Mouse (Mus musculus) midbrain, embryonic 15.5 days (tissue): ENCODE data around the gene Gapvd1. TPM values are rescaled to one million over a fixed set of nuclear protein-coding genes. Genes with fewer than 3 reads are reported as not detected.

Source experiments
- ATAC-seq: fragments of 200-750 bp; cut with Nextera tagmentation; replicated peaks from 2 replicates; pipeline ENCODE4 v1.8.0; 2017; ENCODE audit warnings: moderate TSS enrichment
- H3K27ac ChIP-seq: fragments of 300-500 bp; sonication (generic); 2 replicates; pipeline ENCODE4 v1.5.1; 2015; ENCODE audit warnings: mild to moderate bottlenecking, inconsistent platforms
- H3K27me3 ChIP-seq: fragments of 300-500 bp; sonication (generic); replicated peaks from 2 replicates; pipeline ENCODE4 v1.6.1; 2015; ENCODE audit warnings: inconsistent platforms
- H3K36me3 ChIP-seq: fragments of 300-500 bp; sonication (generic); replicated peaks from 2 replicates; pipeline ENCODE4 v1.6.1; 2015; ENCODE audit warnings: inconsistent platforms
- H3K4me1 ChIP-seq: fragments of 300-500 bp; sonication (generic); 2 replicates; pipeline ENCODE4 v1.6.1; 2015; ENCODE audit warnings: inconsistent platforms
- H3K4me2 ChIP-seq: fragments of 300-500 bp; sonication (generic); 2 replicates; pipeline ENCODE4 v1.6.1; 2015; ENCODE audit warnings: inconsistent platforms, mild to moderate bottlenecking, moderate library complexity
- H3K4me3 ChIP-seq: fragments of 300-500 bp; sonication (generic); 2 replicates; pipeline ENCODE4 v1.5.1; 2015; ENCODE audit warnings: mild to moderate bottlenecking, inconsistent platforms
- H3K9ac ChIP-seq: fragments of 300-500 bp; sonication (generic); 2 replicates; pipeline ENCODE4 v1.6.1; 2015; ENCODE audit warnings: mild to moderate bottlenecking, inconsistent platforms
- H3K9me3 ChIP-seq: fragments of 300-500 bp; sonication (generic); 2 replicates; pipeline ENCODE4 v1.6.1; 2016; ENCODE audit warnings: inconsistent platforms
- WGBS: fragments of 180-500 bp; shearing (Covaris S2); methylation state at CpG from one replicate; pipeline ENCODE4 v1.1.7; 2015; ENCODE audit warnings: mixed read lengths; 5-methylcytosine and 5-hydroxymethylcytosine counted together
- polyA plus RNA-seq: library from polyadenylated mRNA; unstranded; fragments of >200 nt; fragmentation: Nextera tagmentation; extraction: Ambion mirVana; gene quantifications from 2 replicates; pipeline ENCODE4 v1.2.1, GENCODE M21; 2015

The Gapvd1 gene
- polyA plus RNA-seq, 1 experiment from 2014 or later = 123 TPM

DNA sequence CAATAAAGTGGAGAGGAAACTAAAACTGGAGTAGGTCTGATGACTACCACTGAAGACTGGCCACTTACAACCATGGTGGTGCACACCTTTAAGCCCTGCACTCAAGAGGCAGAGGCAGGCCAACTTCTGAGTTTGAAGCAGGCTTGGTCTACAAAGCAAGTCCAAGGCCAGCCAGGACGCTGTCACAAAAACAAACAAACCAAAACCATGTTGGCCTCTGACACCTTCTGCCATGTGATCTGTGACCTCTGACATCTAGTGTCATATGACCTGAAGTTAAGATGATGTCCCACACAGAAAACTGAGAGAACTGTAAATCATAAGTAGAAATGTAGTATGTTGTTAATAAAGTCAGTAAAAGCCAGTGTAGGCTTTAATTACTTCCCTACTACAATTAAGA lies 17.1 kb downstream of the Gapvd1 start:
- no peak for ATAC-seq
- Histone ChIP-seq H3K9me3 (no peaks in the 10 kb centered on the region), H3K27ac (no peak overlapping the region), H3K4me3 (no peak overlapping the region), H3K4me1 (no peaks in the 10 kb centered on the region; the same call in 1 of the 2 replicates), H3K9ac (no peak overlapping the region), H3K36me3 (no peaks in the 10 kb centered on the region), H3K4me2 (no peak overlapping the region), H3K27me3 (no peaks in the 10 kb centered on the region)
- WGBS = 81% methylated on average over 1 of the region's 1 CpGs

DNA sequence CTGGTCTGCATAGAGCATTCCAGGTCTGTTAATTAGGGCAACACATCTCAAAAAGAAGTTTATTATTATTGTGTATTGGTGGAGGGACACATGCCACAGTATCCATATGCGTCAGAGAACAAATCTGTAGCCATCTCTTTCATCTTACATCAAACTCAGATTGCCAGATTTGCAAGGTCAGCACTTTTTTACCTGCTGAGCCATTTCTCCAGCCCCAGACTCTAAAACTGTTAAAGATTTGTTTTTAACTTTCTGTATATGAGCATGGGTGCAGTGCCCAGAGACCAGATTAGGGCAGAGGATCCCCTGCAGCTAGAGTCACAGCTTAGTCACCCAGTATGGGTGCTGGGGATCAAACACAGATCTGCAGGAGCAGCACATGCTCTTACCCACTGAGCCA lies 18.4 kb downstream of the Gapvd1 start:
- 72% methylated on average over 1 of the region's 1 CpGs for WGBS
- Histone ChIP-seq H3K27ac (no peak overlapping the region), H3K9ac (no peak overlapping the region), H3K9me3 (no peaks in the 10 kb centered on the region), H3K4me2 (no peak overlapping the region), H3K36me3 (no peaks in the 10 kb centered on the region), H3K4me3 (no peak overlapping the region), H3K27me3 (no peaks in the 10 kb centered on the region), H3K4me1 (no peaks in the 10 kb centered on the region; the same call in 1 of the 2 replicates)
- ATAC-seq = no peak

DNA sequence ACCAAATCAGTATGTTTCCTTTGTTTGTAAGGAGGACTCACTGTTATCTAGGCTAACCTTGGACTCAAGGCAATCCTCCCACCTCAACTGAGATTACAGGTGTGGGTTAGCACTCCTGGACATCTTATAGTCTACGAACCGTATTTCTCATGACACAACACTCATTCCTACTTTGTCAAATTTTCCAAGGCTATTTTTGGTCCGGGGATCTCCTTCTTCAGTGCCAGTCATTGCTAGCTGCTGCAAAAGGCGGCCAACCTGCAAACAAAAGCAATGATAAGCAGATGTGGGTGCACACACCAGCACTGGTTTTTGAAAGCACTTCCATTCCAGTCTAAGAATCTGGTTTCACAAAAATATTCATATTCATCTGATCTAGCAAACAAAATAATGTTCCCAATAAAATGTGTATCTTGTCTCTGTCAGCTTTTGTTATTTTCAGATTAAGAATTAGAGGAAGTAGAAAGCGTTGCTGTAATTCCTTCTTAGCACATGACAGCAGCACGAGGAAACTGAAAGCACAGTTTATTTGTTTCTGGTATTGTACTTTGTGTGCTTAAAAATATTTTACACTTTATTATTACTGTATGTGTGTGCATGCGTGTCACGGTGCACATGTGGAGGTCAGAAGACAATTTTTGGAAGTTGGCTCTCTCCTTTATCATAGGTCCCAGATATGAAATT lies 27.8 kb downstream of the Gapvd1 start:
- H3K4me2 ChIP-seq = no peak overlapping the region
- H3K27me3 ChIP-seq = no peaks in the 10 kb centered on the region
- H3K27ac ChIP-seq = no peak overlapping the region
- H3K36me3 ChIP-seq = peaks cover 35% of the 10 kb centered on the region
- H3K9me3 ChIP-seq = no peaks in the 10 kb centered on the region
- no peak overlapping the region for H3K9ac ChIP-seq
- no peaks in the 10 kb centered on the region for H3K4me1 ChIP-seq
- no peak for ATAC-seq
- no peak overlapping the region for H3K4me3 ChIP-seq
- WGBS = 96% methylated on average over 8 of the region's 8 CpGs

DNA sequence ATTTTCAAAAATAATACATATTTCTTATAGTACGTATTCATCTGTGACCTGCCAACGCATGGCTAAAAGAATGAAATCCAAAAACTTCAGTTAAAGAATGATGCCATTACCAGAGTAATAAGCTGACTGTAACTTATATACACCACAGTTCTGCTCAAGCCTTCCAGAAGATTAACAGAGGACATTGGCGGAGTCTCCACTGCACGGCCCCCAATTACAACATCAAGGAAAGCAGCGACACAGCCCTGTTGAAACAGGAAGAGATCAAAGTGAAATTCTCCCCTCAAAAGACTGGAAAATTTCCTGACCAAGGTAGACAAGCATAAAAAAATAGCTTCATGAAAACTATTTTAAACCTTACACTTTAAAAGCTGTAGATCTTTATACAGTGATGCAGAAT lies 29.8 kb downstream of the Gapvd1 start:
- no peaks in the 10 kb centered on the region for H3K4me1 ChIP-seq

GRCm38 (mm10) chr2:34718196-34718595 lies 36.8 kb downstream of the Gapvd1 start:
- no peak overlapping the region for H3K27ac ChIP-seq
- H3K4me2 ChIP-seq = no peak overlapping the region
- no peaks in the 10 kb centered on the region for H3K4me1 ChIP-seq
- no peak for ATAC-seq
- no peak overlapping the region for H3K9ac ChIP-seq
- H3K27me3 ChIP-seq = no peaks in the 10 kb centered on the region
- 96% methylated on average over 2 of the region's 2 CpGs for WGBS
- no peaks in the 10 kb centered on the region for H3K9me3 ChIP-seq
- H3K36me3 ChIP-seq = peaks cover 39% of the 10 kb centered on the region
- no peak overlapping the region for H3K4me3 ChIP-seq

More for the DNA sequence above, 29.8 kb downstream of the Gapvd1 start:
- Histone ChIP-seq H3K4me2 (no peak overlapping the region), H3K27ac (no peak overlapping the region), H3K27me3 (no peaks in the 10 kb centered on the region), H3K9ac (no peak overlapping the region), H3K36me3 (peaks cover 44% of the 10 kb centered on the region), H3K9me3 (no peaks in the 10 kb centered on the region), H3K4me3 (no peak overlapping the region)
- ATAC-seq = no peak
- 97% methylated on average over 5 of the region's 5 CpGs for WGBS

DNA sequence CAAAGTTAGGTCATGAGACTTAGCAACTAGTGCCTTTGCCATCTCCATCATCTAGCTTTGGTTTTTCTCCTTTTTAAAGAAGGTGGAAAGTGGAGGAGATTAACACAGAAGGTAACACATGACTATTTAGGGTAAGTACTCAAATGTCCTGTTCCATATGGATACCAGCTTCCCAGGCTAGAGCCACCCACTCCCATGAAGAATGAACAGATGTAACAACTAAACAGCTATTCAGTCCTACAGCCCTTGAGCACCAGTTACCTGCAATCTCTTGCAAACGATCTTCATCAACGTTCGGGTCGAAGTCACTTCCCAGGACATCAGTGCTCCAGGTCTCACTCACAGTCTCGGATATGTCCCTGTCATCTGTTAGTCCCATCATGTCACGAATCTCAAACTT lies 43.1 kb downstream of the Gapvd1 start:
- H3K27ac ChIP-seq = no peak overlapping the region
- no peak overlapping the region for H3K9ac ChIP-seq
- no peaks in the 10 kb centered on the region for H3K9me3 ChIP-seq
- WGBS = 94% methylated on average over 6 of the region's 6 CpGs
- H3K4me1 ChIP-seq = no peaks in the 10 kb centered on the region
- no peaks in the 10 kb centered on the region for H3K27me3 ChIP-seq
- no peak for ATAC-seq
- H3K36me3 ChIP-seq = peaks cover 47% of the 10 kb centered on the region
- H3K4me3 ChIP-seq = no peak overlapping the region
- H3K4me2 ChIP-seq = no peak overlapping the region

DNA sequence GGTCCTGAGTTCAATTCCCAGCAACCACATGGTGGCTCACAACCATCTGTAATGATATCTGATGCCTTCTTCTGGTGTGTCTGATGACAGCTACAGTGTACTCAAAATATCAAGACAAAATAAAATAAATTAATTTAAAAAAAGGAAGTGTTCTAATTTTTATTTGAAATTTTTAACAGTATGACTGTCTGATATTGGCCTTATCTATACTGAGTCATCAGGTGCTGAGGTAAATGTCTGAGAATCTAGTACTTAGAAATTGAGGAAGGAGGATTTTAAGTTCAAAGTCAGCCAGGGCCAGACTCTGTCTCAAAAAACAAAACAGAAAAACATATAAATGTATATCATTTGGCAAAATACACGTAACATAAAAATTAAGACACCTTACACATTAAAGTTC lies 46.4 kb downstream of the Gapvd1 start:
- Histone ChIP-seq H3K4me2 (no peak overlapping the region), H3K9ac (no peak overlapping the region), H3K36me3 (peaks cover 62% of the 10 kb centered on the region), H3K9me3 (no peaks in the 10 kb centered on the region), H3K4me3 (no peak overlapping the region), H3K27ac (no peak overlapping the region), H3K27me3 (no peaks in the 10 kb centered on the region), H3K4me1 (no peaks in the 10 kb centered on the region)
- no peak for ATAC-seq
- WGBS = 98% methylated on average over 1 of the region's 1 CpGs

- ATAC-seq = no peak
- peaks cover 42% of the 10 kb centered on the region for H3K36me3 ChIP-seq
- no peak overlapping the region for H3K27ac ChIP-seq
- no peak overlapping the region for H3K4me2 ChIP-seq
- no peaks in the 10 kb centered on the region for H3K27me3 ChIP-seq
- no peak overlapping the region for H3K4me3 ChIP-seq
- no peak overlapping the region for H3K9ac ChIP-seq
- no peaks in the 10 kb centered on the region for H3K4me1 ChIP-seq
- H3K9me3 ChIP-seq = no peaks in the 10 kb centered on the region
Observed at GRCm38 (mm10) chr2:34696592-34696991, 58.4 kb downstream of the Gapvd1 start.

DNA sequence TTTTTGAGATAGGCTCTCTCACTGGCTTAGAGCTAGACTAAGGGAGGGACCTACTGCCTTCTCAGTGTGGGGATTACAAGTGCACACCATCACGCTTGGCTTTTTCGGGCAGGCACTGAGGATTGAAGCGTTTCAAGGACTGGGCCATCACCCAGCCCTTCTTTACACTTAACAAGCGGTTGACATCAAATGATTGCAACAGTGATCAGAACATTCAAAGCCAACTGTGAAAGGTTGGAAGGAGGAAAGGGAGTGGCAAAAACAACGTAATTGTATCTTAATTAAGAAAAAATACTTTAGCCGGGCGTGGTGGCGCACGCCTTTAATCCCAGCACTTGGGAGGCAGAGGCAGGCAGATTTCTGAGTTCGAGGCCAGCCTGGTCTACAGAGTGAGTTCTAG lies 62.2 kb downstream of the Gapvd1 start:
- Histone ChIP-seq H3K27ac (no peak overlapping the region), H3K4me2 (no peak overlapping the region), H3K4me3 (no peak overlapping the region), H3K27me3 (no peaks in the 10 kb centered on the region), H3K4me1 (no peaks in the 10 kb centered on the region), H3K9ac (no peak overlapping the region), H3K36me3 (peaks cover 47% of the 10 kb centered on the region), H3K9me3 (no peaks in the 10 kb centered on the region)
- WGBS = 92% methylated on average over 10 of the region's 10 CpGs
- ATAC-seq = no peak

DNA sequence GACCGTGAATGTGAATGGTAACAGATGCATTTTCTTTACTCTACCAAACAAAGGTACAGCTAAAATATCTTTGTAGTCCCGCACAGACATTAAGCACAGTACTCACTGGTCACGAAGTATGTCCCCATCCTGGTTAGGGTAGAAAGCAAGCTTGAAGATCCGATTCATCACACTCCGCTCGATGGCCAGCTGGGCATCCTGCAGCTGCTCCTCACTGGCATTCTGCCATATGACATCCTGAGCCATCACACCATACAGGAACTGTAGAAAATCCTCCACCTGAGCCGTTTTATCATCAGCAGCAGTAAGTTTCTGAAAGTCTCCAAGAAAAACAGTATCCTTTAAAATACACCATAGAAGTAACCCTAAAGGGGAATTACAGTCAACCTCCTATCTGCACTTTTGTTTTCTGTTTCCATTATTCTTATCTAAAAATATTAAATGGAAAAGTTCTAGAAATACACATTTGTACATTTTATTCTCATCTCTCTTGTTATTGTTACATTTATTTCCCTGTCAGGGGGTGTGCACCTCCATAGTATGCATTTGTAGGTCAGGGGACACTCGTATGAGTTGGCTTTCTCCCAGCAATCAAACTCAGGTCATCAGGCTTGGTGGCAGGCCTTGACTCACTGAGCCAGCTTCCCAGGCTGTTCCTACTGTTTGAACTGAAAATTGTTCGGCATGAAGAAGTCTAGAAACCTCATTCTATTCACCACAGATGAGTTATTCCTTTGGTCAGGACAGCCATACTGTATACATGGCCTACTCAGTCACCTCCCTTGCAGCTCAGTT lies 70.8 kb downstream of the Gapvd1 start:
- Histone ChIP-seq H3K4me3 (no peak overlapping the region), H3K27ac (no peak overlapping the region), H3K27me3 (no peaks in the 10 kb centered on the region), H3K9ac (no peak overlapping the region), H3K4me1 (no peaks in the 10 kb centered on the region), H3K36me3 (peaks cover 51% of the 10 kb centered on the region), H3K4me2 (no peak overlapping the region), H3K9me3 (no peaks in the 10 kb centered on the region)
- 81% methylated on average over 9 of the region's 9 CpGs for WGBS
- ATAC-seq = no peak

DNA sequence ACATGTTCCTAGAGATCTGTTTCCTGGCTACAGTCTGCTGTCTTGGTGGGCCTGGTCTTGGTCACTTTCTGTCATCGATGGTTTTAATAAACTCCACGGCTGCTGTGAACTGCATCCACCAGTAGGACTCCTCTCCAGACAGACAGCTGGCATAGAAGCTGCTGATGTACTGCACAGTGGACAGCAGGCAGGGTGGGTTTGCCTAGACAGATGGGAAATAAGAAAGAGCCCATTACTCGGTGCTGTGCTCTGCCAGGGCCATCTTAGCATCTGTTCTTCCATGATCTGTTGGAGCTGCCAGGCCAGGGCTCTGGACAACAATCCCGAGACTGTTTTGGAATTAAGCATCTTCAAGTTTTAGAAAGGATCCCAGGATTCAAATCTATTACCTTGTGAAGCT lies 77.1 kb downstream of the Gapvd1 start:
- no peaks in the 10 kb centered on the region for H3K4me1 ChIP-seq
- no peak overlapping the region for H3K27ac ChIP-seq
- no peaks in the 10 kb centered on the region for H3K27me3 ChIP-seq
- no peaks in the 10 kb centered on the region for H3K9me3 ChIP-seq
- H3K36me3 ChIP-seq = peaks cover 23% of the 10 kb centered on the region; the same call in 1 of the 2 replicates
- no peak overlapping the region for H3K4me2 ChIP-seq
- H3K9ac ChIP-seq = no peak overlapping the region
- no peak for ATAC-seq
- WGBS = 91% methylated on average over 4 of the region's 4 CpGs
- no peak overlapping the region for H3K4me3 ChIP-seq

DNA sequence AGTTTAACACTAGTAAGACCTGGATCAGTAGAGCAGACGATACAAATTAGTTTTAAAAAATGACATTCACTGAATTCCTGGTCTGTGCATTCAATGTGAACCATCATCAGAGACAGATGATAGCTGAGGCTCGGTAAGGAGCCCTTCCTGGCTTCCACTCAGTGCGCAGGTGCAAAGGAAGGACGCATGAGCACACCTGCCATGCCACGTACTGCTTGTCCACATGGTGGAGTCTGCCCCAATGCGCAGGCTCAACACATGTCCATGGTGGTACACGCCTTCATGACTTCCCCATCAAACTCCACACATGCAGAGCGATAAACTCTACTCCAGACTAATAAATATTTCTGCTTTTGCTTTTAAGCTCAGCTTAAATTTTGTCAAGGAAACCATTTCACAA lies 78.0 kb downstream of the Gapvd1 start:
- Histone ChIP-seq H3K4me1 (peaks cover under 1% of the 10 kb centered on the region; the same call in 1 of the 2 replicates), H3K9me3 (no peaks in the 10 kb centered on the region), H3K4me2 (no peak overlapping the region), H3K27ac (no peak overlapping the region), H3K4me3 (no peak overlapping the region), H3K27me3 (no peaks in the 10 kb centered on the region), H3K36me3 (peaks cover 22% of the 10 kb centered on the region; the same call in 1 of the 2 replicates), H3K9ac (no peak overlapping the region)
- ATAC-seq = no peak
- WGBS = 97% methylated on average over 8 of the region's 8 CpGs

- H3K36me3 ChIP-seq = peaks cover 15% of the 10 kb centered on the region; the same call in 1 of the 2 replicates
- H3K9me3 ChIP-seq = no peaks in the 10 kb centered on the region
- no peak overlapping the region for H3K9ac ChIP-seq
- no peak overlapping the region for H3K4me2 ChIP-seq
- no peak overlapping the region for H3K4me3 ChIP-seq
- 91% methylated on average over 11 of the region's 11 CpGs for WGBS
- H3K27ac ChIP-seq = no peak overlapping the region
- H3K27me3 ChIP-seq = no peaks in the 10 kb centered on the region
- no peak for ATAC-seq
- H3K4me1 ChIP-seq = peaks cover 9% of the 10 kb centered on the region
Observed at GRCm38 (mm10) chr2:34673846-34674245, 81.2 kb downstream of the Gapvd1 start.
